Mouse (Mus musculus): ENCODE data around the gene Isg20.

DNA sequence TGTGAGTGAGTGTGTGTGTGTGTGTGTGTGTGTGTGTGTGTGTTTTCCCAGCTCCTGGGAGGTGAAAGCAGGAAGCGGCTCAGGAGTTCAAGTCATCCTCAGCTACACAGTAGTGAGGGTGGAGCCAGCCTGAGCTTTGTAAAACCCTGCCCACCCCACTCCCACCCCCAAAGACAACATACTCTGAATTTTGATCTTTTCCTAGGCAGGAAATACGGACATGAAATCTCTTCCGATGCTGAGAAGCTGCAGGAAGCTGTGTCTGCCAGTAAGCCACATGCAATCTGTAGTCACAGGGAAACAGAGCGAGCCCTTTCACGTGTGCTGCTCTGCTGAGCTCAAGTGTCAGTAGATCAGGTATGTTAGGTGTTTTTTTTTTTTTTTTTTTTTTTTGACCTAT lies 44.5 kb upstream of the Isg20 start:
- TF ChIP-seq CTCF (IDR thresholded peaks at IDR 0.05; ENCODE audit: borderline replicate concordance, insufficient read depth, low read depth, low read length): no peak
- TF ChIP-seq POLR2A (IDR thresholded peaks at IDR 0.05; ENCODE audit: borderline replicate concordance, insufficient read depth, low read length): no peak
